Mouse (Mus musculus) embryonic facial prominence, embryonic 14.5 days (tissue): ENCODE measurements around the gene Tacc2. TPM values are rescaled to one million over a fixed set of nuclear protein-coding genes. Genes with fewer than 3 reads are reported as not detected.

Experiments
- ATAC-seq: fragments of 200-750 bp; cut with Nextera tagmentation; 2 replicates; pipeline ENCODE4 v1.8.0; 2017; ENCODE audit warnings: low read depth, moderate number of reproducible peaks, moderate TSS enrichment
- DNase-seq: peaks from one replicate; pipeline ENCODE4 v3.0.0-alpha.2; 2015; ENCODE audit warnings: low spot score
- H3K27ac ChIP-seq: fragments of 300-500 bp; sonication (generic); replicated peaks from 2 replicates; pipeline ENCODE4 v1.5.1; 2014; ENCODE audit warnings: low read depth, mild to moderate bottlenecking, low read length, moderate library complexity
- H3K27me3 ChIP-seq: fragments of 300-500 bp; sonication (generic); replicated peaks from 2 replicates; pipeline ENCODE4 v1.6.1; 2014; ENCODE audit warnings: low read length; ENCODE audit not compliant: control insufficient read depth, insufficient read depth
- H3K36me3 ChIP-seq: fragments of 300-500 bp; sonication (generic); 2 replicates; pipeline ENCODE4 v1.6.1; 2014; ENCODE audit warnings: low read length, mixed read lengths; ENCODE audit not compliant: control insufficient read depth, insufficient read depth
- H3K4me1 ChIP-seq: fragments of 300-500 bp; sonication (generic); 2 replicates; pipeline ENCODE4 v1.6.1; 2014; ENCODE audit warnings: antibody characterized with exemption, low read length; ENCODE audit not compliant: control insufficient read depth, insufficient read depth
- H3K4me2 ChIP-seq: fragments of 300-500 bp; sonication (generic); 2 replicates; pipeline ENCODE4 v1.6.1; 2014; ENCODE audit warnings: low read depth, mild to moderate bottlenecking, low read length, moderate library complexity, mixed read lengths
- H3K4me3 ChIP-seq: fragments of 300-500 bp; sonication (generic); 2 replicates; pipeline ENCODE4 v1.5.1; 2014; ENCODE audit warnings: low read depth, mild to moderate bottlenecking, low read length
- H3K9ac ChIP-seq: fragments of 300-500 bp; sonication (generic); 2 replicates; pipeline ENCODE4 v1.6.1; 2014; ENCODE audit warnings: low read depth, mild to moderate bottlenecking, low read length, moderate library complexity, mixed read lengths
- H3K9me3 ChIP-seq: fragments of 300-500 bp; sonication (generic); 2 replicates; pipeline ENCODE4 v1.6.1; 2016; ENCODE audit warnings: low read length; ENCODE audit not compliant: control insufficient read depth
- WGBS: fragments of 180-500 bp; shearing (Covaris S2); extraction: QIAGEN DNeasy Blood & Tissue Kit; methylation state at CpG from one replicate; pipeline ENCODE4 v1.1.7; 2014; 5-methylcytosine and 5-hydroxymethylcytosine counted together
- polyA plus RNA-seq: library from polyadenylated mRNA; unstranded; fragments of >200 nt; fragmentation: Nextera tagmentation; extraction: Ambion mirVana; gene quantifications from 2 replicates; pipeline ENCODE4 v1.2.1, GENCODE M21; 2014

The Tacc2 gene
- polyA plus RNA-seq, 1 experiment from 2014 or later = 44.4 TPM

DNA sequence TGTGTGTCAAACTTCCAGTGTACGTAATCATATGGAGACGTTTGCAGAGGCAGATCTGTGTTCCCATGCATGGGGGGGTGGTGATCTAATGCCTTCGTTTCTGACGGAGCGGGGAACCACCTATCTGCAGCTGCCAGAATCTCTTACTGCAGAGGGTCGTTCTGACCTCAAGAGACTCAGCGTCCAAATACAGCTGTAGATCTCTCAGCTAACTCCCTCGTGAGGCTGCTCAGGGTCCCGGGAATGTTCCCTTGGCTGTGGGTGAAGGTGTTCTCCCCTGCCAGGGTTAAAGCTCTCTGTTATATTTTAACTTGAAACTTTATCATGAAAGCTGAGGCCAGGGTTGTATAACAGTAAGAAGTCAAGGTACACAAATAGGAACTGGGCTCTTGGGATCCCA, 131.7 kb downstream of the Tacc2 start:
- Histone ChIP-seq H3K9me3 (no peaks in the 10 kb centered on the region), H3K27me3 (no peaks in the 10 kb centered on the region), H3K4me1 (peaks cover 16% of the 10 kb centered on the region), H3K36me3 (no peaks in the 10 kb centered on the region), H3K4me3 (no peak overlapping the region), H3K4me2 (no peak overlapping the region), H3K9ac (no peak overlapping the region), H3K27ac (no peak overlapping the region; the same call in 1 of the 2 replicates)
- ATAC-seq = peak; percentile 47; the same call in 1 of the 2 replicates
- 35% methylated on average over 9 of the region's 9 CpGs for WGBS
- peak; percentile 29 for DNase-seq

DNA sequence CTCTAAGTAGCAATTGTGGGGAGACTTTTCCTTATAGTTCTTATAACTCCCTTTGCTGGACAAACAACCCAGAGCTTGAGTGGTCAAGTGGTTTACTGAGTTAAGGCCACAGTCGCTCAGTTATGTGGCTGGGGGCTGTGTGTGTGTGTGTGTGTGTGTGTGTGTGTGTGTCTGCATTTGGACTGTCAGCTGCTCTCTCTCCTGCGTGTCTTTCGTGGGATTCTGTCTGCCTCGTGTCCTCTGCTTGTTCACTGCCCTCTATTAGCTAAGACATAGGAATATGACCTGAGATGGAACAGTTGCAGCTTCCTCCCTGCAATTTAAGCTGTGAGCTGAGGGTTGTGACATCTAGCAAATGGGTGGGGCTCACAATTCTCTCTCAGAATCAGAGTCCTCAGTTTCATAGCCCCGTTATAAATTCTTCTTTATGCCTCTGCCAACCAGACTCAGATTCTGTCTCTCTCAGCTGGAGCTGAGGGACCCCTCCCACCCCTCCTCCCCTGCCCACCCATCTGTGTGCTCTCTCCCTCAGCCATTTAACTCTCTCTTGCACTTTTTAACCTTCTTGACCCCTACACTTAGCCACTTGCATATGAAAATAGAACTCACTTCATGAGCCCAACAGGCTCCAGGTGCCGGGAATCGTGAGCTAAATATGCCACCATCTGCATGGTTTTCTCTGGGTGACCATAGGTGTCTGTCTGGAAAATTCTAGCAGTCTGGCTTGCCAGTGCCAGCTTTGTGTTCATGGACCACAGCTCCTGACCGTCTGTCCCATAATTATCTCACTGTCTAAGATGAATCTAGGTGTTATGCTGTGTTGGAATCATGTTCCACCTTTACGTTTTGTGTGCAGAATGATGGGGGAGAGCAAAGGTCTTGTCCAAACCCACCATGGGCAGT, 132.4 kb downstream of the Tacc2 start:
- Histone ChIP-seq H3K27ac (no peak overlapping the region; the same call in 1 of the 2 replicates), H3K27me3 (no peaks in the 10 kb centered on the region), H3K4me2 (no peak overlapping the region), H3K4me1 (peaks cover 16% of the 10 kb centered on the region), H3K36me3 (no peaks in the 10 kb centered on the region), H3K9ac (no peak overlapping the region; the same call in 1 of the 2 replicates), H3K9me3 (no peaks in the 10 kb centered on the region), H3K4me3 (no peak overlapping the region)
- DNase-seq = no peak
- WGBS = 49% methylated on average over 9 of the region's 9 CpGs
- no peak for ATAC-seq

DNA sequence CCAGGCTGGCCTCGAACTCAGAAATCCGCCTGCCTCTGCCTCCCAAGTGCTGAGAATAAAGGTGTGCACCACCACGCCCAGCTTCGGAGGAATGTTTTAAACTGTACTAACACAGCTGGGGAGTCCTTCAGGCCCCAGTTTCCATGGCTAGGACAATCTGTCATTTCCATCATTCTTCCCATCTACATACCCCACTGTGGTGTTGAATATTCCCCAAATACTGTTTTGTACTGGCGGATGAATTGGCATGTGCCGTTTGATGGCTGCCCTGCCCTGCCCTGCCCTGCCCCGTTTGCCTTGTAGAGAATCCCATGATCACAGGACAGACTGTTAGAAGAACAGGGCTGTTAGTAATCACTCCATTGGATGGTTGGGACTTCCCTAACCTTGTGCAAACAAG, 134.6 kb downstream of the Tacc2 start:
- peaks cover 16% of the 10 kb centered on the region for H3K4me1 ChIP-seq
- H3K27ac ChIP-seq = no peak overlapping the region
- H3K4me3 ChIP-seq = no peak overlapping the region
- H3K27me3 ChIP-seq = no peaks in the 10 kb centered on the region
- no peak for ATAC-seq
- H3K9ac ChIP-seq = no peak overlapping the region
- no peak for DNase-seq
- no peaks in the 10 kb centered on the region for H3K9me3 ChIP-seq
- no peak overlapping the region for H3K4me2 ChIP-seq
- peaks cover 8% of the 10 kb centered on the region; the same call in 1 of the 2 replicates for H3K36me3 ChIP-seq
- 94% methylated on average over 6 of the region's 7 CpGs for WGBS

DNA sequence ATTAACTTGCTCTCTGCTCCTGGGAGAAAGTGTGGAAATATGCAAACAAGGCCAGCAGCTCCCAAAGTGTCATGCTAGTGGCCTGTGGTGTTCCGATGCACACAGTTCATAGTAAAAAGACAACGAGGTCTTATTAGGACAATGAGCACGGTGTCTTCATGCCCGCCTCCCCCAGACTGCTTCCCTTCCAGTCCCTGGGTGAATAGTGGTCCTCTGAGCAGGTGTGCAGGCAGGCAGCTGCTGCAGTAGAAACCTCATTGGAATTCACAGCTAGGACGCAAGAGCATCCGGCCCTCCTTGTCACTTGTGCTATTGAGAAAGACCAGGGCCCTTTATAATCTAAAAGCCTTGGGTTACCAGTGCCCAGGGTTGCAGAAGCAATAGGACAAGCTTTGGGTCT, 136.1 kb downstream of the Tacc2 start:
- no peak overlapping the region for H3K4me2 ChIP-seq
- no peak for DNase-seq
- peaks cover 23% of the 10 kb centered on the region; the same call in 1 of the 2 replicates for H3K36me3 ChIP-seq
- no peak overlapping the region for H3K4me3 ChIP-seq
- no peak overlapping the region for H3K27ac ChIP-seq
- H3K9ac ChIP-seq = no peak overlapping the region
- H3K9me3 ChIP-seq = no peaks in the 10 kb centered on the region
- no peaks in the 10 kb centered on the region for H3K27me3 ChIP-seq
- 76% methylated on average over 6 of the region's 6 CpGs for WGBS
- no peak for ATAC-seq
- H3K4me1 ChIP-seq = peaks cover 11% of the 10 kb centered on the region

DNA sequence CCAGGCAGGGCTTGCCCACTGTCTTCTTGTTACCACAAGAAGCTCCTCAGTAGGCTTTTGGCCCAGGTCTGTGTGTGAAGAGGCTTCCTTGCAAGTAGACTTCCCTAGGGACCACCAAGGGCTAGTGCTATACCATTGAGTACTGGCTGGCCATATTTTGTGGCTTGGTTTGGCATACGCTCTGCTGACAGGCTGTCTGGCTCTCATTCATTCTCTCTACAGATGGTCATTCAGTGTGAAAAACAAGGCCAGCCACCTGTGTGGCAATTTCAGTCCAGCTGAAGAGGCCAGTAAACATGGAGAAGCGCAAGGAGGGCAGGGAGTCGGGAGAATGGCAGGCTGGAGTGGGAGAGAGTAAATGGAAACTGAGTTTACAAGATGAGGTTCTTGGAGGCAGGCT, 138.2 kb downstream of the Tacc2 start:
- H3K27me3 ChIP-seq = no peaks in the 10 kb centered on the region
- 86% methylated on average over 3 of the region's 3 CpGs for WGBS
- H3K9me3 ChIP-seq = no peaks in the 10 kb centered on the region
- H3K4me1 ChIP-seq = peaks cover 6% of the 10 kb centered on the region; the same call in 1 of the 2 replicates
- peaks cover 26% of the 10 kb centered on the region; the same call in 1 of the 2 replicates for H3K36me3 ChIP-seq
- DNase-seq (no peak), ATAC-seq (no peak)
- H3K9ac ChIP-seq = no peak overlapping the region
- no peak overlapping the region for H3K4me2 ChIP-seq
- H3K27ac ChIP-seq = no peak overlapping the region
- no peak overlapping the region for H3K4me3 ChIP-seq

DNA sequence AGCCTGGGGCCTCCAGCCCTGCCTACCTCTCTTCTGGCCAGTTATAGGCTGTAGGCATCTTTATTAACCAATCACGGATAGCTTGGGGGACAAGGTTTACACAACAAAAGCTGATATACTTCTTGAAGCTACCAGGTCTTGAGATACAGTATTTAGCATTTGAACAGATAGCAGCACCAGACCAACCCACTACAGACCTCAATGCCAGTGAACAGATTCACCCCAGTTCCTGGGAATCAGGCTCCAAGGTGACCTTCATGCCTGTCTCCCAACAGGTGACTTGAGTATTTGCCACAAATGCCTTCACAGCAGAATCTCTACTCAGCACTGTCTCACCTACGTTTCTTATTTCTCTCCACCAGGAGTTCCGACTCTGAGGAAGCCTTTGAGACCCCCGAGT, 139.1 kb downstream of the Tacc2 start:
- no peak overlapping the region for H3K4me2 ChIP-seq
- WGBS = 92% methylated on average over 4 of the region's 4 CpGs
- no peak overlapping the region for H3K27ac ChIP-seq
- no peak for ATAC-seq
- peaks cover 27% of the 10 kb centered on the region for H3K36me3 ChIP-seq
- H3K4me3 ChIP-seq = no peak overlapping the region
- no peak for DNase-seq
- H3K9ac ChIP-seq = no peak overlapping the region
- peaks cover 6% of the 10 kb centered on the region; the same call in 1 of the 2 replicates for H3K4me1 ChIP-seq
- H3K27me3 ChIP-seq = no peaks in the 10 kb centered on the region
- no peaks in the 10 kb centered on the region for H3K9me3 ChIP-seq

DNA sequence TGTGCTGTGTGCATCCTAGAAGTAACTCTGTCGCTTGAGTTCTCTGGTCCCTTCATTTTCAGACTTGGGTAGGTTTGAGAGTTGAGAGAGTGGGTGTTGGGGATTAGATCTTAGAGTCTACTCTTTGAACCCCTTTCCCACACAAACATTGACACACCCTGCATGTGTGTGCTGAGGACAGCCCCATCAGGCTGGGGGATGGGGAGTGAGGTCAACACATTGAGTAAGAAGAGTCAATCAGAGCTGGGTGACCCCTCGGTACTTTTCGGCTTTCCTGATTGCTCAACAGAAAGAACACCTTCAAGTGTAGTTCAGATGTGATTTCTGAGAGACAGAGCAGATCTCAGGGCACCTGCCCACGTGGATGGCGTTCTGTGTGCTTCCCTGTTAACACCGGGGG, 139.8 kb downstream of the Tacc2 start:
- Histone ChIP-seq H3K36me3 (peaks cover 31% of the 10 kb centered on the region), H3K9me3 (no peaks in the 10 kb centered on the region), H3K4me1 (peaks cover 6% of the 10 kb centered on the region; the same call in 1 of the 2 replicates), H3K27ac (no peak overlapping the region), H3K27me3 (no peaks in the 10 kb centered on the region), H3K4me3 (no peak overlapping the region), H3K4me2 (no peak overlapping the region), H3K9ac (no peak overlapping the region)
- ATAC-seq = no peak
- 85% methylated on average over 5 of the region's 6 CpGs for WGBS
- no peak for DNase-seq

DNA sequence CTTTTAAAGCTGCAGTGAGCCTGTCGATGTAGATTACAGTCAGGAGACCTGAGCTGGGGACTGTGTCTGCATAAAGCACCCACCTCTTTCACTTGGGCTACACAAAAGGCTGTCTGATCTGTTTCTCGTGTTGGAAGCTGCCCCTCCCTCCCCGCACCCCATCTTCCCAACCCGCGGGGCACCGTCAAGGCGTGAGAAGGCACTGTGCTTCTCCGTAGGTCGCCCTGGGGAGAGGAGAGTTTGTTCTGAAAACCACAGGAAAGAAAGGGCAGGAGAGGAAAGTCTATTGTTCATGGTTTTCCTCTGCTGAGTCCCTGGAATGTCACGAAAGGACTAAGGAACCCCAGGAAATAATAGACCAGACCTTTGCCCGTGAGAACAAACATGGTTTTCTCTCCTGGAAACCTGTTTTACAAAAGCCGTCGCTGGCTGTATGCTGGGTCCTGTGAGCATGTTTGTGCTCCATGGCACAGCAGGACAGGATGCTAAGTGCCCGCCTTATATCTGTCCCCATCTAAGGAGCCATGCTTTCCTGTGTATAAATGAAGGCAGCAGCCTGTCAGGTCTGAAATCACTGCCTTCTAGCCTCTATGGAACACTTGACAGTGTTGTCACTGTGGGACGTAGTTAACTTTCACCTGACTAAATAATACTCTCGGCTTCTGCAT, 142.8 kb downstream of the Tacc2 start:
- 28% methylated on average over 16 of the region's 16 CpGs for WGBS
- no peak overlapping the region for H3K4me2 ChIP-seq
- H3K36me3 ChIP-seq = peaks cover 42% of the 10 kb centered on the region
- DNase-seq = peak; percentile 39
- no peaks in the 10 kb centered on the region for H3K27me3 ChIP-seq
- H3K27ac ChIP-seq = peak overlapping the region; percentile 62
- H3K4me1 ChIP-seq = peaks cover 6% of the 10 kb centered on the region; the same call in 1 of the 2 replicates
- peak; percentile 78 for ATAC-seq
- H3K4me3 ChIP-seq = no peak overlapping the region
- 0 out of 2 replicates have a peak overlapping the region, but pooled peaks have one; percentile 26 for H3K9ac ChIP-seq
- H3K9me3 ChIP-seq = no peaks in the 10 kb centered on the region
